Mouse (Mus musculus): ENCODE data around the gene Swi5.

GRCm38 (mm10) chr2:32258887-32259533, 28.9 kb downstream of the Swi5 start:
- TF ChIP-seq CTCF (IDR thresholded peaks at IDR 0.05; ENCODE audit: low read depth, low read length) (no peak), GATA1 (IDR thresholded peaks at IDR 0.05; ENCODE audit: borderline replicate concordance, low read length) (no peak), GATA2 (IDR thresholded peaks at IDR 0.05; ENCODE audit: borderline replicate concordance, low read depth, low read length) (no peak), POLR2AphosphoS5 (IDR thresholded peaks at IDR 0.05; ENCODE audit: insufficient replicate concordance, low read depth, low read length) (no peak), TAL1 (conservative IDR thresholded peaks at IDR 0.05; ENCODE audit: low read depth, low read length) (no peak)
